Mouse (Mus musculus) cerebellum, postnatal 10 days (tissue): ENCODE measurements at regions not wholly inside any gene's neighbourhood (a gene's known extent, or its start where the extent isn't known, plus 50 kb on each side); places are given as distances from the start of the nearest gene placed in this dataset.
A peak's percentile ranks its signal among the peaks of the same experiment; 100 is the strongest.

Experiments used
- DNase-seq, 2 experiments: peaks; one replicate each; pipeline ENCODE4 v3.0.0; 2021; ENCODE audit warnings: mixed read lengths in 2 of 2

DNA sequence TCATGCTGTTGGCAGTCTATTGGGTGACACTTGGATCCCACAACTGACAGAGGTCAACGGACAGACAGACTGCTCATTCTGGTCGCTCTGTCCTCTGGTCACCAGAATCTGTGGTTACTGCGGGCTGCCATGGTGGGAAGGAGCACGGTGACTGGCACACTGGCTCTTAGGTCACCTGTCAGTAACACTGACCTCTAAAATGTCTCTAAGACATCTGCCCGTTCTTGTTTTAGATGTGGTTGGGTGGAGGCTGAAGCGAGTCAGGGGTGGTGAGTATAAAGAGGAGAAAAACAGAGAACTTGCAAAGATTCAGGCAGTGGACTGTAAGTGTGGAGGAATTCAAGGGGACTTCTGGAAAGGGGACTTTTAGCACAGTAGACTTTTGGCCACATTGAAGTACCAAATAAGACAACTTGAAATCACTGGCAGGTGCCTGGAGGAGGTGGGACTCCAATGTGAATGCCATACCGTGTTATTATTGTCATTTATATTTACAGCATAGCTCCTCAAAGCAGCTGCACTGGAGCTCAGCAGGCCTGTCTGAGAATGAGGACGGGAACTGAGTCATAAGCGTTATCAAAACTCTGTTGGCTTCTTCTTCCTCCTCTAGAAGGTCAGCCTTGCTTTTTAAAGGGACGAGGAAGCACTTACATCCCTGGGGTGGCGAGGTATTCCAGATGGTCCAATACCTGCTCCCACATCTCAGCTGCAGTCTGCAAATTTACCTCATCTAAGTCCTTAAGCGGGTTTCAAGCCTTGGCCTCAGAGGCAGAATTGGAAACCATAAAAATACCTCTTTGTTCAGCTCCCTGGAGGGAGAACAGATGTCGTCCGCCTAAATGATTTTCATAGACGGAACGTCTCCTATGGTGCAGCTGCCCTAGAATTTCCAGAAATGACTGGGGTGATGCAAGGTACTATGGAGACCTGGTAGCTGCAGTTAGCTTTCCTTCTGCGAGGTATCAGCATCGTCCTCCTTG lies 351.3 kb downstream of the Nuak1 start:
- no peak for DNase-seq

DNA sequence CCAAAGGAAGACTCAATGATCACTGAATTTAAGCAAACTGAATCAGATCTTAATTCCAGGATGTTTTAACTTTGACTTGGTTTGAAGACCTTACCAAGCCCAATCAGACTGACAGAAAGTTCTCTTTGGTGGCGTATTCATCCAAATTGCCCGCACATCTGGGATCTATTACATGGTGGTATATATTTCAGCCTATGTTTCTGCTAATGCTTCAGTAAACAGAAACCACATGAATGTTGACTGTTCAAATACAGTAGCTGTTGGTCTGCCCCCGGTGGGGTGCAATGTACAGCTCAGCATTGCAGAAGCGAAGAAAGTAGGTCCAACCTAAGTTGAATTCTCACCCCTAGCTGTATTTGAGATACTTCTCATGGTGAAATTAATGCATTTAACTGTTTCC lies 346.5 kb downstream of the Nuak1 start:
- no peak for DNase-seq

- DNase-seq = no peak
Observed at GRCm38 (mm10) chr10:84097196-84097595, 343.2 kb downstream of the Nuak1 start.

DNA sequence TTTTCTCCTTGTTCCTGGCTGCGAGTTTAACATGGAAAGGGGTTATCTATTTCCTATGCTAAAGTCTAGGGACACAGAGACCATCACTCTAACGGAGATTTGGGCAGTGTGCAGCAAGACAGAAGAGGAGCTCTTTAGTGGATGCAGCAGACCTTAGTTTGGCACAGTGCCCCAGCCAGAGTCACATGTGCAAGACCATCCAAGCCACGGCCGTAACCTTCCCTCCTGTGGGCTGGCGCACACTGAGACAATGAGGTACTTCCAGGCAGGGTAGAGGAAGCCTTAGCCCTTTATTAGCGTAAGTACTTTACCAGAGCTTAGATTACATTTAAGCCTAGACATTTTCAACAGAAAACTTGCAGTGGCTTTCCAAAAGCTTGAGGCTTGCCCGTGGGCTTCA lies 336.4 kb downstream of the Nuak1 start:
- DNase-seq = peak; percentile 70 to 72

- DNase-seq = no peak
Observed at GRCm38 (mm10) chr10:84104556-84104955, 335.8 kb downstream of the Nuak1 start.

- DNase-seq = no peak
Observed at GRCm38 (mm10) chr10:84109680-84110371, 330.6 kb downstream of the Nuak1 start.

DNA sequence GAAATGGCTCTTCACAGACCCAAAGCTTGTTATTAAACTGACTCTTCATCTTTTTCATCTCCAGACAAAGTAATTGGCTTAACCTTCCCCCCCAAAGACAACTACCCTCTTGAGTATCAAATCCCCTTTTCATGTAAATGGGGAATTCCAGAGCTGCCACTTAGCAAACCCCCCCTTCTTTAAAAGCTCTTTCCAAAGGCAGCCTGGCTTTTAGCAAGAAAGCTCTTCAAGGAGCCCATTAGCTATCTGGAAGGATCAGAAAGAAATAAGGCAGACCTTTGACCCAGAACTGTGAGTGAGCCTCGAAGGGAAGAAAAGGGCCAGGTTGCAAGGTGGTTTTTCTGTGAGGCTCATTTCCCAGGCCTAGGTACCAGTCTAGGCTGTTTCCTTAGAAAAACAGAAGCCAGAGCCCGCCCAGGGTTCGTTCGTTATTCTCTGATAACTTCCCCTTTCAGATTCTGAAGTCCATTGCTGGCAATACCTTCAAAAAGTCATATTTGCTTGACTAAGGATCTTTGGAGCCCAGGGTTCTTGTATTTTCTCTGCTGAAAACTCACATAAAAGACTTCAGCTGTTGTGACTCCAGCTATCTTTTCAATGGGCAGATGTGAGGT lies 329.9 kb downstream of the Nuak1 start:
- no peak for DNase-seq

DNA sequence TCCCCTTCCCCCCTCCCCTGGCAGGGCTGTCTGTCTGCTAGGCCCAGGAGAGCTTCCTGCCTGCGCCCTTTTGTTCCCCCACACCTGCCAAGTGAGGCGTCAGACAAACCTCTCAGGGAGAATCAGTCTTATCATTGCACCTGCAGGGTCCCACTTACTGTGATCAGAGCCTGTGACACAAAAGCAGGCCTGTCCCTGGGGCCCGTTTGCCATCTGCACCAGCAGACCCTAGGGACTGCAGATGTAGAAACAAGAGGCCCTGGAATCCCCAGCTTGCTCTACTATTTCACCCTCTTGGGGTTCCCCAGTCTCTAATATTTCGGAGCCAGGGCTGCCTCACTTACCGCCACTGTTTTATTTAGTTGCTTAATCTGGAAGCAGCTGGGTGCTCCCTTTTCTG lies 328.9 kb downstream of the Nuak1 start:
- no peak for DNase-seq

DNA sequence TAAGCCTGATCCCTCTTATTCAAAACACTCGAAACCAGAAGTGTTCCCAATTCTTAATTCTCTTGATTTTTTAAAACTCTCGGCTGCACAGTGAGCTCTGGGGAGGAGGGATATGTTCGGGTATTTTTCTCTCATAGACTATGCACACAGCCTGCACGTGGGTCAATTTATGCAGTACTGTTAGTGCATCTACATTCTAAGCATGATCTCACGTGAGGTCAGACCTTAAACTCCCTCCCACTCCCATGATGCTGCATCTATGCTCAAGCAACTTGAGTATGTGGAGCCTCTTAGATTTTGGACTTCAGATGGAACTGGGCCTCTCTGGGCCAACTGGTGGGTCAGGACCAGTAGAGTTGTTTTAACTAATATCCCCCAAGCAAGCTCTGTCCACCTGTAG lies 328.5 kb downstream of the Nuak1 start:
- no peak for DNase-seq

DNA sequence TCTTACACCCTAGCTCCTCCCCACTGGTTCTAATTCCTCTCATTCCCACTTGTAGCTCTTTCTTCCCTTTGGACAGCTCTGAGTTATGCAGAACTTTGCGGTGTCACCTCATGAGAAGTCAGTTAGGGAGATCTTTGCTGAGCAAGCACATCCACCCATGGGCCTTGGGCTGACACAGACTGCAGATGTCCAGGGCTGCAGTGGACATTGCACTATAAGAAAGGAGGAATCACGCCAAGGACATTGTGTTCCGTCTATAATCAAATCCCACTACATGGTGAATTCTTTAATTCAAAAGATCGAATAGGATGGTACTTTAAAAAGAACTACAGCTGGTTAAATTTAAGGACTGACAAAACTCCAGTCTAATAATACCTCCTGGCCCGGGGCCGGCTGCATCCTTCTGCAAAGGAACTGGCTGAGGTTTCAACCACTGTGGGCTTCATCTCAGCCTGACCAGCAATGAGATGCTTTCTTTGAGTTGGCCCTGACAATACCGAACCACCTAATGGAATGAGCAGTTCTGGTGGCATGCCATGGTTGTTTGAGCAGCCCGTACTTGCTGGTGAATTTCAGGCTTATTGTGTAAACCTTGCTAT lies 320.3 kb downstream of the Nuak1 start:
- no peak for DNase-seq

DNA sequence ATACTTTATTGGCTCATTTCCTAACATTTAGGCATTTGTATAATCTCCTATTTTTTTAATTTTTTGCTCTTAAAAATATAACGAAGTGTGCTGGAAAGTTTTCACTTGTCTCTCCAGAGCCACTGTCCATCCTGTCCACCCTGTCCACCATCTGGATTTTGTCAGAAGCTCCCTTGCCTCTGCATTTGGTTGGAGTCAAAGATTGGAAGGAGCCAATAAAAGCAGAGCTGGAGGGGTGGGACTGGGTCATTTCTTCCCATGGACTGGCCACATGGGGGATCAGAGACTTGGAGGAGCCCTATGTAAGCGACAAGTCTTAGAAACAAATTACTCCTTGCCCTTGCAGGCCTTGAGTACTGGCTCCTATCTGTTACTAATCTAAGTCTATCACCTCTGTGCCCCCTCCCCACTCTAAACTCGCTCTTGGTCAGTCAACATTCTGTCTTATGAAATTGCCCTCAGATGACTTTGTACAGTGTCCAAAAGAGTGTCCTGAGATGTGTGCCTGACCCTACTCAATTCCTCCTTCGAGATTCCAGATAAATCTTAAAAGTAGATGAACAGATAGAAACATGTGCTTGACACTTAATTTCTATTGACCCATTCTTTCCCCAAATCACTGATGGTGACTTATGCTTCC lies 303.3 kb downstream of the Nuak1 start:
- no peak for DNase-seq

GRCm38 (mm10) chr10:84142741-84143454 lies 297.5 kb downstream of the Nuak1 start:
- no peak for DNase-seq

DNA sequence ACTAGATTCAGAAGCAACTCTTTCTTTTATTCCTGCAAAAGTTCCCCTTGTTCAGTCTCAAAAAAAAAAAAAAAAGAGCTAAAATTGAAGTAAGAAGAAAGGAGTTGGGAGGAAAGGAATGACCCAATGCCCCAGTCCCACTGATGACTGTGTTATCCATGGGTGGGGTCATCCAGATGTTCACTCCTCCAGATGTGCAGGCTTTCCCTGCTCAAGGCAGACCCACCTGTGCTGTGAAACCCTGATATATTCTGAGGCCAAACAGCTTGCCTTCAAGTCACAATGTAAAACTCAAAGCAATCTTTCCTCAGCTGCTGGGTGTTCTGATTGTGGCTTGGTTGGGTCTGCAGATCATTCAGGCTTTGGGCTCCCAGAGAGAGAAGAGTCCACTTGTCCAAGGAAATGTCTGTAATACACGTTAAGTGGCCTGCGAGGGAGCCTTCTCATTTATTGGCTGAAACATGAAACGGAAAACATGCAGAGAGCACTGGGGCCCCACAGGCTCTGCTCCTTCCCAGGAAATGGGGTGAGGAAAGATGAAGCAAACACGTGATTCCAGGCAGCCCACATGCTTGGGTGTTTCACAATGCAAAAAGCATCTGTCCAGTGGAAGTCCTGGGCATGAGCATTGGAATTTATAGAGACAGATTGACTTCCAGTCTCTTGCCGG lies 296.6 kb downstream of the Nuak1 start:
- DNase-seq = no peak

DNA sequence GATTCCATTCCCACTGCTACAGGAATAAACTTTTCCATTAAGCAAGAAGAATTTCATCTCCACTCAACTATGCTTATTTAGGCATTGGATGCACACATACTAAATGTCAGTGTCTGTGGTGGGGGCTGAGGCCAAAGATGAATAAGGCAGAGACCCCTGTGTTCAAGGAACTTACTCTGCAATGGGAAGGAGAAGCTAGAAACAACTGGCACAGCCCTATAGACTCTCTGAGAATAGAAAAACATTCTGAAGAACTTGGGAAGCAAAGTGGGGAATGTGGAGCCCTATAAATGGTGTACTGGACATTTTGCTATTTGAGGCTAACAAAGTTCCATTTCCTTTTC lies 296.1 kb downstream of the Nuak1 start:
- DNase-seq = no peak

GRCm38 (mm10) chr10:84147305-84147984 lies 293.0 kb downstream of the Nuak1 start:
- DNase-seq = no peak

GRCm38 (mm10) chr10:84163752-84164151 lies 276.6 kb downstream of the Nuak1 start:
- DNase-seq = no peak

- DNase-seq = peak in 1 of 2 experiments; percentile 13
Observed at GRCm38 (mm10) chr10:84165832-84166567, 274.4 kb downstream of the Nuak1 start.

DNA sequence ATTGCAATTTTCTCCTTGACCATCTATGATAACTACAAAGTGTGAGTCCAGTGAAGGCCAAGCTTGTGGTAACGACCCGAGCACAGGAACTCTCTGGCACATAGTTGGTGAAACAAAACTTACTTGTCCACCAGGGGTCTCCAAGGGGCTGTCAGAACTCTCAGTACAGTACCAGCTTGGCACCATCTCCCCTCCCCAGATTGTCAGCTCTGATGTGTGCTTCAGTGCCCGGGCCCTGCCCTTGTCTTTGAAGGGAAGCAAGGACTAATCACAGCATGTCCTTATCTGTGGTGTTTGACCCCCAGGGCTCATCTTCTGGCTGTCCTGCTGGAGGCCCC lies 273.9 kb downstream of the Nuak1 start:
- peak; percentile 93 for DNase-seq

DNA sequence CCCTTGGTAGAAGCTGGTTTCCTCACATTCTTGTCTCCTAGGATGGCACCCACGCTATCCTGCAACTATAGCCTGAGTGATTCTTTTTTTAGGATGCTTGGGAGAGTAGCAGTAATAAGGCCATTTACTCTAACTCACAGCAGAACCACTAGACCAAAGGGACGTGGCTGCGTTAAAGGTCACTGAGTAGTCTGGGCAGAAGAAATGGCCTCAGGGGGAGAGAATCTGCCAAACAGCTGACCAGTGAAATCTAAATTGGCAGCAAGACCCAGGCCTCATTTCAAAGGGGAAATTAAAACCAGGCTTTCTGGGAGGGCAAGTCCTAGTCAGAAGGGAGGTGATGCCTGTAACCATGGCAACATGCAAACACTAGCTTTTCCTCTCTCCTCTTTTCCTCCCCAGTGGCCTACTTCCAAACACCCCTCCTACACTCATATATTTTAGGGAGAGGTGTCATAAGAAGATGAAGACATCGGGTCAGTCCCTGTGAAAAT lies 267.5 kb downstream of the Nuak1 start:
- peak; percentile 62 to 67 for DNase-seq

DNA sequence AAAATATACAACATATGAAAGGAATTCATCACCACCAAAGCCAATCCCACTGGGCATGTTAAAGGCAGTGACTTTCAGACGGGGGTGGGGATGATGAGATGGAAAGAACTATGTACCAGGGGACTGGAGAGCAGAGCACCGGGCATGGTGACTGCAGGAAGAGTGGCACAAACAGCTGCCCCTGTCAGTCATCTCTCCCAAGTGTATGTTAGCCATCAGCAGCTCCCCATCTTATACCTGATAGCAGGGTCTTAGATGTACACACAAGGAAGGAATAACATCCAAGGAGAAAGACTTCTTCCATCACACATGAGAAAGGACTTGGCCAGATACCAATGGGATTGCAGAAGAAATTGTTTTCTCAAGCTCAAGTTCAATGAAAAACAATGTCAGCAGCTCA lies 257.2 kb downstream of the Nuak1 start:
- DNase-seq = no peak
